Mouse (Mus musculus): ENCODE results near the gene Msh4. TPM values are rescaled to one million over a fixed set of nuclear protein-coding genes. Genes with fewer than 3 reads are reported as not detected.

The Msh4 gene
- total and polyA plus RNA-seq, 3 experiments, result 0.45 to 0.49 TPM; not detected in 1

- ATAC-seq (ENCODE audit: extremely low read depth, insufficient number of reproducible peaks, low FRiP score, poor library complexity, severe bottlenecking) (no peak), DNase-seq (ENCODE audit: low spot score) (no peak)
- Histone ChIP-seq H3K36me3 (replicated peaks) (peaks cover 53% of the 10 kb centered on the region), H3K4me3 (ENCODE audit: low read depth, low read length) (no peak overlapping the region), H3K9me3 (replicated peaks) (no peaks in the 10 kb centered on the region), H3K27me3 (ENCODE audit: insufficient read depth, low read length) (no peaks in the 10 kb centered on the region), H3K4me1 (ENCODE audit: insufficient read depth, low read depth, low read length) (peaks cover 24% of the 10 kb centered on the region)
- TF ChIP-seq GATA2 (IDR thresholded peaks at IDR 0.05; ENCODE audit: borderline replicate concordance, low read depth, low read length) (no peak), CTCF (IDR thresholded peaks at IDR 0.05; ENCODE audit: low read depth, low read length) (no peak), POLR2AphosphoS5 (IDR thresholded peaks at IDR 0.05; ENCODE audit: insufficient replicate concordance, low read depth, low read length) (no peak), GATA1 (IDR thresholded peaks at IDR 0.05; ENCODE audit: borderline replicate concordance, low read length) (no peak)
Observed at GRCm38 (mm10) chr3:153941613-153942012, 35.7 kb upstream of the Msh4 start.

DNA sequence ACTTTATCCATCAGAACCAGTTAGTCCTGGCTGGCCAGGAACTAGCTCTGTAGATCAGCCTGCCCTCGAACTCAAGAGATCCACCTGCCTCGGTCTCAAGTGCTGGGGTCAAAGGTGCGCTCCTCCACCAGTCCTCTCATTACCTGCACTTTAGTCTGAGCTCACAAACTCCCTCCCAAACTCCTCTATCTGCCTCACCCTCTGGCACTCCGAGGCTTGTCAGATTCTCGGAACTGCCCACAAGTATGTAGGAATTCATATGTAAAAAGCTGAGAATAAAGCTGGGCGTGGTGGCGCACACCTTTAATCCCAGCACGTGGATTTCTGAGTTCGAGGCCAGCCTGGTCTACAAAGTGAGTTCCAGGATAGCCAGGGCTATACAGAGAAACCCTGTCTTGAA, 34.5 kb upstream of the Msh4 start:
- H3K4me1 ChIP-seq (ENCODE audit: insufficient read depth, low read depth, low read length), result peaks cover 27% of the 10 kb centered on the region
- DNase-seq (ENCODE audit: low spot score) (no peak), ATAC-seq (ENCODE audit: extremely low read depth, insufficient number of reproducible peaks, low FRiP score, poor library complexity, severe bottlenecking) (no peak)
- no peaks in the 10 kb centered on the region for H3K9me3 ChIP-seq (replicated peaks)
- TF ChIP-seq POLR2AphosphoS5 (IDR thresholded peaks at IDR 0.05; ENCODE audit: insufficient replicate concordance, low read depth, low read length) (no peak), GATA2 (IDR thresholded peaks at IDR 0.05; ENCODE audit: borderline replicate concordance, low read depth, low read length) (no peak), CTCF (IDR thresholded peaks at IDR 0.05; ENCODE audit: low read depth, low read length) (no peak), TAL1 (conservative IDR thresholded peaks at IDR 0.05; ENCODE audit: low read depth, low read length) (no peak), GATA1 (IDR thresholded peaks at IDR 0.05; ENCODE audit: borderline replicate concordance, low read length) (no peak)
- H3K36me3 ChIP-seq (replicated peaks), result peaks cover 61% of the 10 kb centered on the region
- H3K27me3 ChIP-seq (ENCODE audit: insufficient read depth, low read length), result no peaks in the 10 kb centered on the region
- H3K4me3 ChIP-seq (ENCODE audit: low read depth, low read length), result no peak overlapping the region

DNA sequence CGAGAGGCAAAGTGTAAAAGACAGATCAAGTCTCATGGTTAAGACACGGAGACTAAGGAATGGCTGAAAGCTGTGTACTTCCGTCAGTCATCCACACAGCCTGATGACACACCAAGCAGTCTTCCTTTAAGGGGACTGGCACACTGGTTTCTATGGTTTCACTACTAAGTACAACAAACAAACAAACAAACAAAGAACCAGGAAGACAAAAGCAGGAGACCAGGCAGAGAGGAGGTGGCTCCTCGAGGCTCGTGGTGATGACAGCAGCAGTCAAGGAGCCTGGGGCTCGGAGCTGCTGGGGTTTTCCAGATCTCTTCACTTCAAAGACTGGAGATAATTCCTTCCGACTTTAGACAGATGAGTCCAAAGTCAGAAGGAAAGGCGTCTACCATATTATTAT, 34.1 kb upstream of the Msh4 start:
- H3K27me3 ChIP-seq (ENCODE audit: insufficient read depth, low read length), result no peaks in the 10 kb centered on the region
- DNase-seq (ENCODE audit: low spot score) (no peak), ATAC-seq (ENCODE audit: extremely low read depth, insufficient number of reproducible peaks, low FRiP score, poor library complexity, severe bottlenecking) (no peak)
- H3K9me3 ChIP-seq (replicated peaks), result no peaks in the 10 kb centered on the region
- H3K4me1 ChIP-seq (ENCODE audit: insufficient read depth, low read depth, low read length), result peaks cover 23% of the 10 kb centered on the region
- peaks cover 66% of the 10 kb centered on the region for H3K36me3 ChIP-seq (replicated peaks)
- TF ChIP-seq TAL1 (conservative IDR thresholded peaks at IDR 0.05; ENCODE audit: low read depth, low read length) (no peak), GATA1 (IDR thresholded peaks at IDR 0.05; ENCODE audit: borderline replicate concordance, low read length) (no peak), GATA2 (IDR thresholded peaks at IDR 0.05; ENCODE audit: borderline replicate concordance, low read depth, low read length) (no peak), CTCF (IDR thresholded peaks at IDR 0.05; ENCODE audit: low read depth, low read length) (no peak), POLR2AphosphoS5 (IDR thresholded peaks at IDR 0.05; ENCODE audit: insufficient replicate concordance, low read depth, low read length) (no peak)
- no peak overlapping the region for H3K4me3 ChIP-seq (ENCODE audit: low read depth, low read length)

DNA sequence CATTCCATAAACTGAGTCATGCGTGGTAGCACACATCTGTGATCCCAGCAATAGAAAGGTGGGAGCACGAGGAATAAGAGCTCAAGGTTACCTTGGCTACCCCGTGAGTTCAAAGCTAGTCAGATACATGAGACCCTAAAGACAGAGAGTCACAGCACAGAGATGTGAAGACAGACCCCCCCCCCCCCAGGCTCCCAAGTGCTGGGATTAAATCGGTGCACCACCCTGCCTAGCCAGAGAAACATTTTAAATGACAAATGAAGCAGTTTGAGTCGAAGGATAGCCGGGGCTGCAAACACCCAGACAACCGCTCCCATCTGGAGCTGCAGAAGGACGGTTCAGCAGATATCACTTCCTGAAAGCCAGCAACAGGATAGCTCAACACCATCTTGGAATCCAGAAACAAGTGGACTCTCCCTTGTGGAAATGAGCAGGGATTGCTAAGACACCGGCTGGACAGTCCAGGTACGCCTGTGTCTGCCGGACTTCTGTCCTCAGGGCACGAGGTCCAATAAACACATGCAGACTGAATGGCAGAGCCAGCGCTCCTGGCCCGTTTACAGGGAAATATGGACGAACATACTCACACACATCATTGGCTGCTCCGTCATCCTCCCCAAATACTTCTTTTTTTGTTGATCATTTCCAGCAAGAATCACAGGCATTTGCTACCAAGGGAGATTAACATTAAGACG, 31.3 kb upstream of the Msh4 start:
- TF ChIP-seq GATA2 (IDR thresholded peaks at IDR 0.05; ENCODE audit: borderline replicate concordance, low read depth, low read length), result no peak
- TF ChIP-seq CTCF (IDR thresholded peaks at IDR 0.05; ENCODE audit: low read depth, low read length), result no peak
- TF ChIP-seq GATA1 (IDR thresholded peaks at IDR 0.05; ENCODE audit: borderline replicate concordance, low read length), result no peak
- Histone ChIP-seq H3K27me3 (ENCODE audit: insufficient read depth, low read length) (no peaks in the 10 kb centered on the region), H3K4me1 (ENCODE audit: insufficient read depth, low read depth, low read length) (peaks cover 9% of the 10 kb centered on the region), H3K36me3 (replicated peaks) (peaks cover 92% of the 10 kb centered on the region), H3K9me3 (replicated peaks) (no peaks in the 10 kb centered on the region), H3K4me3 (ENCODE audit: low read depth, low read length) (no peak overlapping the region)
- ATAC-seq (ENCODE audit: extremely low read depth, insufficient number of reproducible peaks, low FRiP score, poor library complexity, severe bottlenecking) (no peak), DNase-seq (ENCODE audit: low spot score) (no peak)

DNA sequence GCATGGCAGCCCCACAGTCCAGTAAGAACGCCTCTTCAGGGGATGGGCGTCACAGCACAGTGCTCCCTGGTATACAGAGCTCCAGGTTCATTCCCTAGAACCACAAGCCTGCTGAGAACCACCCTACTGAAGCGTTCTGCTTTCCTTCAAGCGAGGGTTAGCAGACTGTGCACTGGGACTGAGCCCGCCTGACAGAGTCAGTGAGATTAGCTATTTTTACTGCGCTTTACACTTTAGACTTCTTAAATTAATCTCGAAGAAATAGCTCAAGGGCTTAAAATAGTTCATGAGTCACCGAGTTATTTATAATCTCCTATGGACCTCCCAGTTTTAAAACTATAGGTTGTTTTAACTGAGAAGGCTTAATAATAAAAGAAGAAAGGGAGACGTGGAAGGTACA, 29.9 kb upstream of the Msh4 start:
- H3K9me3 ChIP-seq (replicated peaks), result no peaks in the 10 kb centered on the region
- TF ChIP-seq TAL1 (conservative IDR thresholded peaks at IDR 0.05; ENCODE audit: low read depth, low read length) (no peak), CTCF (IDR thresholded peaks at IDR 0.05; ENCODE audit: low read depth, low read length) (no peak), GATA2 (IDR thresholded peaks at IDR 0.05; ENCODE audit: borderline replicate concordance, low read depth, low read length) (no peak), POLR2AphosphoS5 (IDR thresholded peaks at IDR 0.05; ENCODE audit: insufficient replicate concordance, low read depth, low read length) (no peak)
- peaks cover 3% of the 10 kb centered on the region for H3K4me1 ChIP-seq (ENCODE audit: insufficient read depth, low read depth, low read length)
- H3K36me3 ChIP-seq (replicated peaks), result peaks cover 92% of the 10 kb centered on the region
- no peak overlapping the region for H3K4me3 ChIP-seq (ENCODE audit: low read depth, low read length)
- no peaks in the 10 kb centered on the region for H3K27me3 ChIP-seq (ENCODE audit: insufficient read depth, low read length)
- ATAC-seq (ENCODE audit: extremely low read depth, insufficient number of reproducible peaks, low FRiP score, poor library complexity, severe bottlenecking), result no peak
- DNase-seq (ENCODE audit: low spot score), result no peak

GRCm38 (mm10) chr3:153932461-153932860, 26.5 kb upstream of the Msh4 start:
- no peaks in the 10 kb centered on the region for H3K27me3 ChIP-seq (ENCODE audit: insufficient read depth, low read length)
- DNase-seq (ENCODE audit: low spot score), result no peak
- no peak for ATAC-seq (ENCODE audit: extremely low read depth, insufficient number of reproducible peaks, low FRiP score, poor library complexity, severe bottlenecking)
- H3K4me3 ChIP-seq (ENCODE audit: low read depth, low read length), result no peak overlapping the region
- peaks cover 3% of the 10 kb centered on the region for H3K4me1 ChIP-seq (ENCODE audit: insufficient read depth, low read depth, low read length)
- no peak for TF ChIP-seq GATA1 (IDR thresholded peaks at IDR 0.05; ENCODE audit: borderline replicate concordance, low read length)
- no peaks in the 10 kb centered on the region for H3K9me3 ChIP-seq (replicated peaks)
- H3K36me3 ChIP-seq (replicated peaks), result peaks cover 85% of the 10 kb centered on the region

- ATAC-seq (ENCODE audit: extremely low read depth, insufficient number of reproducible peaks, low FRiP score, poor library complexity, severe bottlenecking), result no peak
- Histone ChIP-seq H3K36me3 (replicated peaks) (peaks cover 82% of the 10 kb centered on the region), H3K9me3 (replicated peaks) (no peaks in the 10 kb centered on the region), H3K4me1 (ENCODE audit: insufficient read depth, low read depth, low read length) (no peaks in the 10 kb centered on the region; the same call in 1 of the 2 replicates), H3K4me3 (ENCODE audit: low read depth, low read length) (no peak overlapping the region), H3K27me3 (ENCODE audit: insufficient read depth, low read length) (no peaks in the 10 kb centered on the region)
- TF ChIP-seq CTCF (IDR thresholded peaks at IDR 0.05; ENCODE audit: low read depth, low read length) (no peak), GATA1 (IDR thresholded peaks at IDR 0.05; ENCODE audit: borderline replicate concordance, low read length) (no peak), TAL1 (conservative IDR thresholded peaks at IDR 0.05; ENCODE audit: low read depth, low read length) (no peak), POLR2AphosphoS5 (IDR thresholded peaks at IDR 0.05; ENCODE audit: insufficient replicate concordance, low read depth, low read length) (no peak), GATA2 (IDR thresholded peaks at IDR 0.05; ENCODE audit: borderline replicate concordance, low read depth, low read length) (no peak)
- no peak for DNase-seq (ENCODE audit: low spot score)
Observed at GRCm38 (mm10) chr3:153929526-153929925, 23.6 kb upstream of the Msh4 start.
